Mouse (Mus musculus): Measurements from ENCODE around the gene Pigq. TPM values are rescaled to one million over a fixed set of nuclear protein-coding genes. Genes with fewer than 3 reads are reported as not detected.

Gene Pigq
- polyA plus RNA-seq (2012; fragmentation: generic; extraction: Trizol): 10 to 100 TPM; 24.9 to 42.4 TPM

GRCm38 (mm10) chr17:25944366-25945163, at the start of gene Pigq, which contains the start of gene Nhlrc4:
Gene Pigq, minus strand, starts transcription at chr17:25944936.
Gene Nhlrc4, minus strand, starts transcription at chr17:25944961.

GRCm38 (mm10) chr17:25985306-25986294, 40.9 kb upstream of the Pigq start, which contains the start of gene Capn15:
Gene Capn15, minus strand, starts transcription at chr17:25985796.

GRCm38 (mm10) chr17:25951803-25952623, 7.3 kb upstream of the Pigq start, which contains the start of gene A930017K11Rik:
Gene A930017K11Rik, minus strand, starts transcription at chr17:25952565.

GRCm38 (mm10) chr17:25919144-25919785, 25.5 kb downstream of the Pigq start, which contains the start of gene Rab40c:
Gene Rab40c, minus strand, starts transcription at chr17:25919727.

DNA sequence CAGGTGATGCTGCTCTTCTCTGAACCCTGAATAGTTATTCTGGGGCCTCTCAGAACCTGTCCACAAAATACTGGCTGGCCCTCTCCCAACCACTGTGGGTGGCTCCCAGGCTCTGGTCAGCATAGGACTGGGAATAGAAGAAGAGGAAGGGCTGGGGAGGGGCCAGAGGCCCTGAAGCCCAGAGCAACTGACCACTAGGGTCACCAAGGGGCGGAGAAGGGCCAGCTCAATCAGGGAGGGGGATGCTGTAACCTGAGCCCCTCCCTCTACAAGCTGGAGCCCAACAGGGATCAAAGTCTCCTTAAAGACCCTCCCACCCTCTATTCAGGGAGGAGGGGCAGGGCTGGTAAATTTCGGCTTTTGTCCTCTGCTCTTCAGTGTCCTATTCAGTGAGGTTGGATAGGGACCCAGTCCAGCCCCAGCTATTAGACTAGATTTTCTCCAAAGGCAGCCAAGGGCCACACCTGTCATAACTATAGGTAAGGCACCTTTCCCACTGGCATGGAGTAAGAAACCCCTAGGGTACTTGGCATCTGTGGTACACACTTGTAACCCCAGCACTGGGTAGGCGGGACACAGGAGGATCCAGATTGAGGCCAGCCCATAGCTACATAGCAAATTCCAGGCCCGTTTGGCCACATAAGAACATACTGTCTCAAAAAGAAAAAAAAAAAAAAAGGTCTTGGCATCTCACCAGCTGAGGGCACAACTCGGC, 64.4 kb downstream of the Pigq start, which contains the start of gene Wfikkn1:
Wfikkn1 (minus strand) TSS at position 663 of the 715 bp plus-strand sequence.

Other genes with a start within 250 kb of the Pigq start
- under 1 TPM; 0.68 to 0.90 TPM for gene Gng13, start 227.8 kb downstream of the Pigq start, polyA plus RNA-seq (2012; fragmentation: generic; extraction: Trizol)
- 10 to 100 TPM; 13.0 to 64.2 TPM for gene Chtf18, start 217.5 kb downstream of the Pigq start, polyA plus RNA-seq (2012; fragmentation: generic; extraction: Trizol)
- gene Rpusd1, start 217.3 kb downstream of the Pigq start, polyA plus RNA-seq (2012; fragmentation: generic; extraction: Trizol): 10 to 100 TPM; 29.8 to 35.4 TPM
- under 1 TPM; 0.01 to 0.05 TPM for gene Mslnl, start 208.9 kb downstream of the Pigq start, polyA plus RNA-seq (2012; fragmentation: generic; extraction: Trizol)
- 10 to 100 TPM in 1 of 2 experiments, 1 to 10 TPM in 1; 5.9 to 17.1 TPM for gene Msln, start 190.6 kb downstream of the Pigq start, polyA plus RNA-seq (2012; fragmentation: generic; extraction: Trizol)
- gene Narfl, start 171.2 kb downstream of the Pigq start, polyA plus RNA-seq (2012; fragmentation: generic; extraction: Trizol): 10 to 100 TPM; 19.4 to 24.0 TPM
- gene Haghl, start 159.3 kb downstream of the Pigq start, polyA plus RNA-seq (2012; fragmentation: generic; extraction: Trizol): 10 to 100 TPM; 33.9 to 66.4 TPM
- gene Ccdc78, start 158.4 kb downstream of the Pigq start, polyA plus RNA-seq (2012; fragmentation: generic; extraction: Trizol): under 1 TPM; 0.11 to 0.14 TPM
- 10 to 100 TPM; 89.1 to 99.0 TPM for gene Fam173a, start 152.0 kb downstream of the Pigq start, polyA plus RNA-seq (2012; fragmentation: generic; extraction: Trizol)
- gene AC134908.4, start 149.3 kb downstream of the Pigq start, polyA plus RNA-seq (2012; fragmentation: generic; extraction: Trizol): 1 to 10 TPM in 1 of 2 experiments, not detected in 1; 1.4 TPM
- gene Metrn, start 147.8 kb downstream of the Pigq start, polyA plus RNA-seq (2012; fragmentation: generic; extraction: Trizol): 100 to 1,000 TPM in 1 of 2 experiments, 10 to 100 TPM in 1; 88.0 to 177 TPM
- under 1 TPM; 0.05 to 0.27 TPM for gene Fbxl16, start 135.9 kb downstream of the Pigq start, polyA plus RNA-seq (2012; fragmentation: generic; extraction: Trizol)
- gene Wdr24, start 121.3 kb downstream of the Pigq start, polyA plus RNA-seq (2012; fragmentation: generic; extraction: Trizol): 10 to 100 TPM in 1 of 2 experiments, 1 to 10 TPM in 1; 10.0 to 27.6 TPM
- 10 to 100 TPM; 14.3 to 39.3 TPM for gene Jmjd8, start 116.1 kb downstream of the Pigq start, polyA plus RNA-seq (2012; fragmentation: generic; extraction: Trizol)
- gene Stub1, start 111.5 kb downstream of the Pigq start, polyA plus RNA-seq (2012; fragmentation: generic; extraction: Trizol): 100 to 1,000 TPM; 242 to 426 TPM
- gene Rhbdl1, start 107.6 kb downstream of the Pigq start, polyA plus RNA-seq (2012; fragmentation: generic; extraction: Trizol): 1 to 10 TPM in 1 of 2 experiments, under 1 TPM in 1; 0.07 to 1.4 TPM
- 1 to 10 TPM in 1 of 2 experiments, under 1 TPM in 1; 0.06 to 1.5 TPM for gene Gm20683, start 103.2 kb downstream of the Pigq start, polyA plus RNA-seq (2012; fragmentation: generic; extraction: Trizol)
- gene Rhot2, start 100.1 kb downstream of the Pigq start, polyA plus RNA-seq (2012; fragmentation: generic; extraction: Trizol): 10 to 100 TPM; 17.7 to 29.4 TPM
- gene Wdr90, start 83.4 kb downstream of the Pigq start, polyA plus RNA-seq (2012; fragmentation: generic; extraction: Trizol): 10 to 100 TPM; 15.7 to 20.9 TPM
- gene Mcrip2, start 76.2 kb downstream of the Pigq start, polyA plus RNA-seq (2012; fragmentation: generic; extraction: Trizol): 10 to 100 TPM; 19.6 to 60.3 TPM
- gene Mettl26, start 69.9 kb downstream of the Pigq start, polyA plus RNA-seq (2012; fragmentation: generic; extraction: Trizol): 10 to 100 TPM; 39.4 to 53.9 TPM
- 1 to 10 TPM in 1 of 2 experiments, under 1 TPM in 1; 0.22 to 1.1 TPM for gene Wfikkn1, start 64.1 kb downstream of the Pigq start, polyA plus RNA-seq (2012; fragmentation: generic; extraction: Trizol)
- gene Rab40c, start 25.2 kb downstream of the Pigq start, polyA plus RNA-seq (2012; fragmentation: generic; extraction: Trizol): 10 to 100 TPM; 14.7 to 31.1 TPM
- under 1 TPM; 0.02 to 0.78 TPM for gene Nhlrc4, start within 50 bp of the Pigq start, polyA plus RNA-seq (2012; fragmentation: generic; extraction: Trizol)
- gene A930017K11Rik, start 7.6 kb upstream of the Pigq start, polyA plus RNA-seq (2012; fragmentation: generic; extraction: Trizol): under 1 TPM; 0.02 to 0.04 TPM
- 10 to 100 TPM in 1 of 2 experiments, 1 to 10 TPM in 1; 4.7 to 13.1 TPM for gene Capn15, start 40.9 kb upstream of the Pigq start, polyA plus RNA-seq (2012; fragmentation: generic; extraction: Trizol)
- 10 to 100 TPM in 1 of 2 experiments, 1 to 10 TPM in 1; 6.5 to 26.0 TPM for gene Rab11fip3, start 124.6 kb upstream of the Pigq start, polyA plus RNA-seq (2012; fragmentation: generic; extraction: Trizol)
- 10 to 100 TPM in 1 of 2 experiments, 1 to 10 TPM in 1; 1.2 to 18.9 TPM for gene Decr2, start 145.4 kb upstream of the Pigq start, polyA plus RNA-seq (2012; fragmentation: generic; extraction: Trizol)
- gene Nme4, start 150.7 kb upstream of the Pigq start, polyA plus RNA-seq (2012; fragmentation: generic; extraction: Trizol): 10 to 100 TPM; 49.6 to 54.8 TPM
- 10 to 100 TPM in 1 of 2 experiments, 1 to 10 TPM in 1; 3.2 to 11.1 TPM for gene Tmem8, start 168.4 kb upstream of the Pigq start, polyA plus RNA-seq (2012; fragmentation: generic; extraction: Trizol)
- 100 to 1,000 TPM; 206 to 383 TPM for gene Mrpl28, start 178.6 kb upstream of the Pigq start, polyA plus RNA-seq (2012; fragmentation: generic; extraction: Trizol)
- 10 to 100 TPM; 19.2 to 34.4 TPM for gene Axin1, start 193.8 kb upstream of the Pigq start, polyA plus RNA-seq (2012; fragmentation: generic; extraction: Trizol)